Mouse (Mus musculus): ENCODE results near the gene Mad2l1bp. TPM values are rescaled to one million over a fixed set of nuclear protein-coding genes. Genes with fewer than 3 reads are reported as not detected.
A peak's percentile ranks its signal among the peaks of the same experiment; 100 is the strongest.

Mad2l1bp gene
- 32.8 and 33.3 TPM in 2 replicates for polyA plus RNA-seq (2014; fragmentation: Nextera tagmentation; extraction: Ambion mirVana)

DNA sequence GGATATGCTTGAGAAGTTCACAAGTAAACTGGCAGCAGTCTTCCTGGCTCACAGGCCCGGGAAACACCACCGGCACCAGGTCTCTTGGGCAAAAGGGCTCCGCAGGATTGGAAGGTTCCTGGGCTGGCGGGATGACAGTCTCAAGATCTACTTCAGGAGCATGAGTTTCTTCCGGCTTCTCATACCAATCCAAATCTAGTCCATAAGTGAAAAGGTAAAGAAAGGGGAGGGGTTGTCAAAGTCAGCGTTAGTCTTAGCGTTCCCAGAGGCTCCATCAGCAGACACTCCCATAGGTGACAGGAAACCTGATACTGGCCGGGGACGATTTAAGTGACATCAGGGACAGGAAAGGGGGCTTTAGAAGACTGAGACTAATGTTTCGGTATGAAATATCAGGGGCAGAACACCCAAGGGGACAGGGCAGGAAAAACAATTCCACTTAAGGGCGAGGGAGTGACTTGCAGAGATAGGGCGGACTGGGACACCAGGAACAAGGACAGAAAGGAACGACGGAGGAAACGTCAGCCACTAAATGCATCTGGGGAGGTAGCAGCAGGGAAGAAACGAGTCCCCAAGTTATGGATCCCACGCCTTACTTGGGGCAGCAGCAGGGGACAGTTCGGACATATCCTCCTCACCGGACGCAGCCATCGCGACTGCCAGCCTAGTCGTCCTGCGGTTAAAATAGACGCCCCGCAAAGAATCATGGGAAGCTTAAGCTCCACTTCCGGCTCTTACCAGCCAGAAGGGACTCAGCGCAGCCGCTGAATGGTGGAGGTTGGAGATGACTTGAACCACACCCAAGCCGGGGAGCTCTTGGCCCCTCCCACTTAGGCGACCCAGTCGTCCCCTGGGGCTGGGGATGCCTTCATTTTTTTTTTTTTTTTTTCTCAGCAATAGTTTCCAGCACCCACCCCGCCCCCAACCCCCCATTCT, at the start of gene Mad2l1bp:
Gene Mad2l1bp (minus strand): TSS at position 707 of the 936 bp plus-strand sequence.
- peaks cover 1% of the 10 kb centered on the region; the same call in 1 of the 2 replicates for H3K36me3 ChIP-seq (ENCODE audit: control insufficient read depth, insufficient read depth, low read length)
- H3K4me1 ChIP-seq (ENCODE audit: control insufficient read depth, insufficient read depth, low read length) = peaks cover 5% of the 10 kb centered on the region
- peak within 1 kb of the TSS; percentile 75 for H3K4me2 ChIP-seq
- H3K27ac ChIP-seq (ENCODE audit: low read depth, low read length) = no peak within 1 kb of the TSS
- WGBS = 9% methylated on average over 33 of the region's 33 CpGs
- ATAC-seq (ENCODE audit: low FRiP score) (peak; percentile 93), DNase-seq (ENCODE audit: low spot score, missing footprints) (peak; percentile 98)
- H3K4me3 ChIP-seq (ENCODE audit: low read depth, low read length) = peak within 1 kb of the TSS; percentile 54
- H3K9me3 ChIP-seq (ENCODE audit: control insufficient read depth, low read length) = no peaks in the 10 kb centered on the region
- H3K27me3 ChIP-seq (ENCODE audit: control insufficient read depth, insufficient read depth, low read length) = no peaks in the 10 kb centered on the region
- peak within 1 kb of the TSS; percentile 71 for H3K9ac ChIP-seq (ENCODE audit: low read length)

GRCm38 (mm10) chr17:46203078-46203477, 49.7 kb upstream of the Mad2l1bp start:
- H3K9ac ChIP-seq (ENCODE audit: low read length) = peak overlapping the region; percentile 79
- H3K27me3 ChIP-seq (ENCODE audit: control insufficient read depth, insufficient read depth, low read length) = no peaks in the 10 kb centered on the region
- H3K36me3 ChIP-seq (ENCODE audit: control insufficient read depth, insufficient read depth, low read length) = peaks cover 13% of the 10 kb centered on the region
- H3K4me3 ChIP-seq (ENCODE audit: low read depth, low read length) = peak overlapping the region; percentile 70
- peak overlapping the region; percentile 94 for H3K4me2 ChIP-seq
- 0% methylated on average over 20 of the region's 20 CpGs for WGBS
- no peaks in the 10 kb centered on the region for H3K9me3 ChIP-seq (ENCODE audit: control insufficient read depth, low read length)
- ATAC-seq (ENCODE audit: low FRiP score) (no peak), DNase-seq (ENCODE audit: low spot score, missing footprints) (no peak)
- no peak overlapping the region for H3K27ac ChIP-seq (ENCODE audit: low read depth, low read length)
- H3K4me1 ChIP-seq (ENCODE audit: control insufficient read depth, insufficient read depth, low read length) = peaks cover 17% of the 10 kb centered on the region

- H3K27me3 ChIP-seq (ENCODE audit: control insufficient read depth, insufficient read depth, low read length) = no peaks in the 10 kb centered on the region
- no peaks in the 10 kb centered on the region for H3K9me3 ChIP-seq (ENCODE audit: control insufficient read depth, low read length)
- peak within 1 kb of the TSS; percentile 94 for H3K4me2 ChIP-seq
- ATAC-seq (ENCODE audit: low FRiP score) (peak; percentile 97), DNase-seq (ENCODE audit: low spot score, missing footprints) (peak; percentile 100)
- H3K4me1 ChIP-seq (ENCODE audit: control insufficient read depth, insufficient read depth, low read length) = peaks cover 17% of the 10 kb centered on the region
- peaks cover 12% of the 10 kb centered on the region for H3K36me3 ChIP-seq (ENCODE audit: control insufficient read depth, insufficient read depth, low read length)
- peak within 1 kb of the TSS; percentile 64 for H3K27ac ChIP-seq (ENCODE audit: low read depth, low read length)
- peak within 1 kb of the TSS; percentile 80 for H3K9ac ChIP-seq (ENCODE audit: low read length)
- peak within 1 kb of the TSS; percentile 70 for H3K4me3 ChIP-seq (ENCODE audit: low read depth, low read length)
- under 1% methylated on average over 65 of the region's 66 CpGs for WGBS
Observed at GRCm38 (mm10) chr17:46202421-46203071, 49.2 kb upstream of the Mad2l1bp start, which contains the start of the genes Polh and Xpo5. Polh (minus strand) TSS chr17:46202645. Xpo5 (plus strand) TSS chr17:46202782.

GRCm38 (mm10) chr17:46201151-46201550, 47.8 kb upstream of the Mad2l1bp start:
- Histone ChIP-seq H3K9me3 (ENCODE audit: control insufficient read depth, low read length) (no peaks in the 10 kb centered on the region), H3K4me1 (ENCODE audit: control insufficient read depth, insufficient read depth, low read length) (peaks cover 17% of the 10 kb centered on the region), H3K4me2 (peak overlapping the region; percentile 74), H3K27ac (ENCODE audit: low read depth, low read length) (no peak overlapping the region), H3K27me3 (ENCODE audit: control insufficient read depth, insufficient read depth, low read length) (no peaks in the 10 kb centered on the region), H3K4me3 (ENCODE audit: low read depth, low read length) (peak overlapping the region; percentile 70; the same call in 1 of the 2 replicates), H3K36me3 (ENCODE audit: control insufficient read depth, insufficient read depth, low read length) (peaks cover 5% of the 10 kb centered on the region; the same call in 1 of the 2 replicates), H3K9ac (ENCODE audit: low read length) (no peak overlapping the region)
- DNase-seq (ENCODE audit: low spot score, missing footprints) (no peak), ATAC-seq (ENCODE audit: low FRiP score) (no peak)
- WGBS = 75% methylated on average over 6 of the region's 6 CpGs

DNA sequence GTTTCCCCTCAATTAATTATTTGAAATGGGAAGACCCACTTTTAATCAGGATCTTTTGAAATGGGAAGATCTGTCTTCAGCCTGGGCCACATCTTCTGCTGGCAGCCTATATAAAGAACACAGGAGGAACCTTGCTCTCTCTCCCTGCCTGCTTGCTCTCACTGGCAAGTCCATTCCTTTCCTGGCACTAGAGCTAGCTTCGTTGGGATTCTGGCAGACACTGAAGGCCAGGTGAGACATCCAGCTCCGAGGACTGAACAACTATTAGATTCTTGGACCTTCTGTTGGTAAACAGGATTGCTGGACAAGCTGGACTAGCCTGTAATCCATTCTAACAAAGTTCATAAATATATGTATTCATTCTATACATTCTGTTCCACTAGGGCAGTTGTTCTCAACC, 35.5 kb upstream of the Mad2l1bp start:
- no peak for DNase-seq (ENCODE audit: low spot score, missing footprints)
- ATAC-seq (ENCODE audit: low FRiP score) = no peak
- Histone ChIP-seq H3K4me2 (no peak overlapping the region), H3K27ac (ENCODE audit: low read depth, low read length) (no peak overlapping the region), H3K36me3 (ENCODE audit: control insufficient read depth, insufficient read depth, low read length) (peaks cover 19% of the 10 kb centered on the region), H3K9me3 (ENCODE audit: control insufficient read depth, low read length) (no peaks in the 10 kb centered on the region), H3K4me1 (ENCODE audit: control insufficient read depth, insufficient read depth, low read length) (no peaks in the 10 kb centered on the region), H3K9ac (ENCODE audit: low read length) (no peak overlapping the region), H3K4me3 (ENCODE audit: low read depth, low read length) (no peak overlapping the region), H3K27me3 (ENCODE audit: control insufficient read depth, insufficient read depth, low read length) (no peaks in the 10 kb centered on the region)
- 93% methylated on average over 2 of the region's 2 CpGs for WGBS

DNA sequence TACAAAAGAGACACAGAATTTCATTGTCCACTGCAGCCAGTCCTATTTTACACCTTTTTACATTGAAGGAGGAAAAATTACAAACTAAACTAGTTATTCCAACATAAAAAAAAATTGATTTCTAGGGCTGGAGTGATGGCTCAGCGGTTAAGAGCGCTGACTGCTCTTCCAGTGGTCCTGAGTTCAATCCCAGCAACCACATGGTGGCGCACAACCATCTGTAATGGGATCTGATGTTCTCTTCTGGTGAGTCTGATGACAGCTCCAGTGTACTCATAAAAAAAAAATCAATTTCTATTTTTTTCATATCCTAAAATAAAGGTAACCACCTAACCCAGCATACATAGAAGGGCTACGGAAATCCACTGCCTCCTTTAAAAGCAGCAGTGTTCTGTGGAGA, 28.9 kb upstream of the Mad2l1bp start:
- Histone ChIP-seq H3K27me3 (ENCODE audit: control insufficient read depth, insufficient read depth, low read length) (no peaks in the 10 kb centered on the region), H3K36me3 (ENCODE audit: control insufficient read depth, insufficient read depth, low read length) (peaks cover 26% of the 10 kb centered on the region), H3K27ac (ENCODE audit: low read depth, low read length) (no peak overlapping the region), H3K9ac (ENCODE audit: low read length) (no peak overlapping the region), H3K4me3 (ENCODE audit: low read depth, low read length) (no peak overlapping the region), H3K4me2 (no peak overlapping the region), H3K9me3 (ENCODE audit: control insufficient read depth, low read length) (no peaks in the 10 kb centered on the region), H3K4me1 (ENCODE audit: control insufficient read depth, insufficient read depth, low read length) (no peaks in the 10 kb centered on the region)
- DNase-seq (ENCODE audit: low spot score, missing footprints) (no peak), ATAC-seq (ENCODE audit: low FRiP score) (no peak)
- 82% methylated on average over 4 of the region's 4 CpGs for WGBS

- Histone ChIP-seq H3K36me3 (ENCODE audit: control insufficient read depth, insufficient read depth, low read length) (peaks cover 24% of the 10 kb centered on the region), H3K27ac (ENCODE audit: low read depth, low read length) (no peak overlapping the region), H3K27me3 (ENCODE audit: control insufficient read depth, insufficient read depth, low read length) (no peaks in the 10 kb centered on the region), H3K9me3 (ENCODE audit: control insufficient read depth, low read length) (no peaks in the 10 kb centered on the region), H3K4me3 (ENCODE audit: low read depth, low read length) (no peak overlapping the region), H3K4me2 (no peak overlapping the region), H3K4me1 (ENCODE audit: control insufficient read depth, insufficient read depth, low read length) (no peaks in the 10 kb centered on the region), H3K9ac (ENCODE audit: low read length) (no peak overlapping the region)
- WGBS = 81% methylated on average over 3 of the region's 3 CpGs
- DNase-seq (ENCODE audit: low spot score, missing footprints) (no peak), ATAC-seq (ENCODE audit: low FRiP score) (no peak)
Observed at GRCm38 (mm10) chr17:46170538-46170937, 17.2 kb upstream of the Mad2l1bp start.

GRCm38 (mm10) chr17:46168768-46169167, 15.4 kb upstream of the Mad2l1bp start:
- H3K27me3 ChIP-seq (ENCODE audit: control insufficient read depth, insufficient read depth, low read length) = no peaks in the 10 kb centered on the region
- ATAC-seq (ENCODE audit: low FRiP score) (no peak), DNase-seq (ENCODE audit: low spot score, missing footprints) (peak; percentile 21)
- no peaks in the 10 kb centered on the region for H3K4me1 ChIP-seq (ENCODE audit: control insufficient read depth, insufficient read depth, low read length)
- H3K27ac ChIP-seq (ENCODE audit: low read depth, low read length) = no peak overlapping the region
- 93% methylated on average over 5 of the region's 5 CpGs for WGBS
- H3K4me2 ChIP-seq = no peak overlapping the region
- peaks cover 29% of the 10 kb centered on the region for H3K36me3 ChIP-seq (ENCODE audit: control insufficient read depth, insufficient read depth, low read length)
- no peaks in the 10 kb centered on the region for H3K9me3 ChIP-seq (ENCODE audit: control insufficient read depth, low read length)
- H3K9ac ChIP-seq (ENCODE audit: low read length) = no peak overlapping the region
- no peak overlapping the region for H3K4me3 ChIP-seq (ENCODE audit: low read depth, low read length)

- Histone ChIP-seq H3K9ac (ENCODE audit: low read length) (no peak overlapping the region), H3K9me3 (ENCODE audit: control insufficient read depth, low read length) (no peaks in the 10 kb centered on the region), H3K4me2 (no peak overlapping the region), H3K27ac (ENCODE audit: low read depth, low read length) (no peak overlapping the region), H3K4me3 (ENCODE audit: low read depth, low read length) (no peak overlapping the region), H3K27me3 (ENCODE audit: control insufficient read depth, insufficient read depth, low read length) (no peaks in the 10 kb centered on the region), H3K4me1 (ENCODE audit: control insufficient read depth, insufficient read depth, low read length) (no peaks in the 10 kb centered on the region), H3K36me3 (ENCODE audit: control insufficient read depth, insufficient read depth, low read length) (peaks cover 29% of the 10 kb centered on the region)
- WGBS = 77% methylated on average over 5 of the region's 5 CpGs
- no peak for DNase-seq (ENCODE audit: low spot score, missing footprints)
- no peak for ATAC-seq (ENCODE audit: low FRiP score)
Observed at GRCm38 (mm10) chr17:46168318-46168717, 15.0 kb upstream of the Mad2l1bp start.

All from midbrain, embryonic 11.5 days (tissue).